Mouse (Mus musculus): Measurements from ENCODE around the gene Angptl7.

DNA sequence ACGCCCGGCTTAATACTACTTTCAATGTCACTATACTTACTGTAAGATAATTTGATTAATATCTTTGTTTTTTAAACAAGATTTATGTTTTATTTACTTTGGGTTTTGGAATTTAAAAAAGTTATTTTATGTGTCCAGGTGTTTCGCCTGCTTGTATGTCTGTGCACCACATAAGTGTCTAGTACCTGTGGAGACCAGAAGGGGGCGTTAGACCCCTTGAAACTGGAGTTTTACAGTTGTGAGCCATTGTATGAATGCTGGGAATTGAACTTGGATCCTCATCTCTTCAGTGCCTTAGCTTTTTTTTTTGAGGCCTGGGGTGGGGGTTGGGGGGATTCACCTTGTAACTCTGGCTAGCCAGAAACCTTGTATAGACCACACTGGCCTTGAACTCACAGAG, 38.5 kb downstream of the Angptl7 start:
- TF ChIP-seq CTCF (IDR thresholded peaks at IDR 0.05) (no peak), EP300 (IDR thresholded peaks at IDR 0.05) (no peak)

All from lung, postnatal 0 days (tissue).